Mouse (Mus musculus) MEL (cell line): ENCODE measurements around the gene Onecut3. TPM values are rescaled to one million over a fixed set of nuclear protein-coding genes. Genes with fewer than 3 reads are reported as not detected.

ENCODE experiments used
- DNase-seq: peaks from one replicate; pipeline ENCODE4 v3.0.0; 2011; ENCODE audit warnings: low read depth, low spot score
- H3K27ac ChIP-seq: 2 replicates; pipeline ENCODE4 v1.5.1; 2012; ENCODE audit warnings: low read depth, mild to moderate bottlenecking, control low read depth, low read length, moderate library complexity; ENCODE audit not compliant: control insufficient read depth
- H3K27me3 ChIP-seq, 2 experiments: fragments of 150-350 bp in 1 of 2; sonication (generic) in 1 of 2; 2 replicates each; pipeline ENCODE4 v1.6.1; 2012; ENCODE audit warnings: low read length in 2 of 2, mild to moderate bottlenecking in 2 of 2, improper control_type of control experiment in 1 of 2, moderate library complexity in 1 of 2; ENCODE audit not compliant: insufficient read depth in 2 of 2, control insufficient read depth in 1 of 2
- H3K36me3 ChIP-seq, 2 experiments: 2 replicates each; pipeline ENCODE4 v1.6.1; 2012 to 2014; ENCODE audit warnings: low read length in 2 of 2, improper control_type of control experiment in 1 of 2, inconsistent platforms in 1 of 2, mild to moderate bottlenecking in 1 of 2; ENCODE audit not compliant: insufficient read depth in 2 of 2, control insufficient read depth in 1 of 2
- H3K4me1 ChIP-seq, 2 experiments: fragments of 150-350 bp in 1 of 2; sonication (generic) in 1 of 2; 2 replicates each; pipeline ENCODE4 v1.6.1; 2012; ENCODE audit warnings: low read length in 2 of 2, improper control_type of control experiment in 1 of 2, mild to moderate bottlenecking in 1 of 2; ENCODE audit not compliant: insufficient read depth in 2 of 2, control insufficient read depth in 1 of 2
- H3K4me3 ChIP-seq, 2 experiments: fragments of 150-350 bp in 1 of 2; sonication (generic) in 1 of 2; 2 replicates each; pipeline ENCODE4 v1.5.1; 2012; ENCODE audit warnings: low read depth in 2 of 2, low read length in 2 of 2, mild to moderate bottlenecking in 2 of 2, moderate library complexity in 2 of 2, control low read depth in 1 of 2, improper control_type of control experiment in 1 of 2; ENCODE audit not compliant: control insufficient read depth in 1 of 2, insufficient read depth in 1 of 2
- H3K79me2 ChIP-seq: 2 replicates; pipeline ENCODE4 v1.6.1; 2012; ENCODE audit warnings: mild to moderate bottlenecking, low read length, moderate library complexity; ENCODE audit not compliant: control insufficient read depth, poor library complexity, insufficient read depth
- H3K9ac ChIP-seq: 2 replicates; pipeline ENCODE4 v1.6.1; 2012; ENCODE audit warnings: low read depth, mild to moderate bottlenecking, control low read depth, low read length, moderate library complexity; ENCODE audit not compliant: control insufficient read depth, poor library complexity, severe bottlenecking
- H3K9me3 ChIP-seq: fragments of 150-350 bp; sonication (generic); replicated peaks from 2 replicates; pipeline ENCODE4 v1.6.1; 2012; ENCODE audit warnings: mild to moderate bottlenecking, low read length, improper control_type of control experiment, moderate library complexity; ENCODE audit not compliant: insufficient read depth
- BHLHE40 ChIP-seq: IDR thresholded peaks from 2 replicates; pipeline ENCODE4 v1.6.1; 2012; ENCODE audit warnings: low read depth, mild to moderate bottlenecking, inconsistent platforms, low read length, improper control_type of control experiment, borderline replicate concordance
- CHD1 ChIP-seq: IDR thresholded peaks from 2 replicates; pipeline ENCODE4 v1.6.1; 2012; ENCODE audit warnings: low read depth, mild to moderate bottlenecking, inconsistent platforms, low read length, improper control_type of control experiment
- CHD2 ChIP-seq: IDR thresholded peaks from 2 replicates; pipeline ENCODE4 v1.6.1; 2011; ENCODE audit warnings: low read length, improper control_type of control experiment
- E2F4 ChIP-seq: IDR thresholded peaks from 2 replicates; pipeline ENCODE4 v1.6.1; 2011; ENCODE audit warnings: low read depth, low read length, improper control_type of control experiment, borderline replicate concordance
- ELF1 ChIP-seq: IDR thresholded peaks from 2 replicates; pipeline ENCODE4 v1.6.1; 2014; ENCODE audit warnings: low read depth, mild to moderate bottlenecking, inconsistent platforms, low read length, improper control_type of control experiment, moderate library complexity
- EP300 ChIP-seq, 2 experiments: IDR thresholded peaks; 2 replicates each; pipeline ENCODE4 v1.6.1; 2011; ENCODE audit warnings: improper control_type of control experiment in 2 of 2, low read length in 2 of 2, low read depth in 1 of 2, mild to moderate bottlenecking in 1 of 2
- ETS1 ChIP-seq: IDR thresholded peaks from 2 replicates; pipeline ENCODE4 v1.6.1; 2012; ENCODE audit warnings: low read depth, mild to moderate bottlenecking, inconsistent platforms, low read length, improper control_type of control experiment, moderate library complexity
- GATA1 ChIP-seq: IDR thresholded peaks from 2 replicates; pipeline ENCODE4 v1.6.1; 2011; ENCODE audit warnings: low read depth, low read length, improper control_type of control experiment
- HCFC1 ChIP-seq: IDR thresholded peaks from 2 replicates; pipeline ENCODE4 v1.6.1; 2012; ENCODE audit warnings: low read depth, mild to moderate bottlenecking, inconsistent platforms, low read length, improper control_type of control experiment, moderate library complexity
- JUND ChIP-seq: IDR thresholded peaks from 2 replicates; pipeline ENCODE4 v1.6.1; 2011; ENCODE audit warnings: low read depth, mild to moderate bottlenecking, improper control_type of control experiment, low read length
- KAT2A ChIP-seq: conservative IDR thresholded peaks from 2 replicates; pipeline ENCODE4 v1.6.1; 2012; ENCODE audit warnings: low read depth, low read length, improper control_type of control experiment, inconsistent platforms
- MAX ChIP-seq: IDR thresholded peaks from 2 replicates; pipeline ENCODE4 v1.6.1; 2011; ENCODE audit warnings: low read length, improper control_type of control experiment
- MAZ ChIP-seq: IDR thresholded peaks from 2 replicates; pipeline ENCODE4 v1.6.1; 2012; ENCODE audit warnings: low read depth, mild to moderate bottlenecking, inconsistent platforms, low read length, improper control_type of control experiment
- MXI1 ChIP-seq: IDR thresholded peaks from 2 replicates; pipeline ENCODE4 v1.6.1; 2011; ENCODE audit warnings: mild to moderate bottlenecking, low read depth, low read length, improper control_type of control experiment
- MYC ChIP-seq: IDR thresholded peaks from 2 replicates; pipeline ENCODE4 v1.6.1; 2011; ENCODE audit warnings: low read depth, mild to moderate bottlenecking, low read length, improper control_type of control experiment, moderate library complexity
- NELFE ChIP-seq: IDR thresholded peaks from 2 replicates; pipeline ENCODE4 v1.6.1; 2011; ENCODE audit warnings: low read depth, low read length, improper control_type of control experiment
- NRF1 ChIP-seq: IDR thresholded peaks from 2 replicates; pipeline ENCODE4 v1.6.1; 2014; ENCODE audit warnings: low read depth, mild to moderate bottlenecking, inconsistent platforms, low read length, improper control_type of control experiment, moderate library complexity; ENCODE audit not compliant: poor library complexity, insufficient read depth, severe bottlenecking
- POLR2AphosphoS2 ChIP-seq: IDR thresholded peaks from 2 replicates; pipeline ENCODE4 v1.6.1; 2011; ENCODE audit warnings: low read length, improper control_type of control experiment
- POLR2AphosphoS5 ChIP-seq: IDR thresholded peaks from 2 replicates; pipeline ENCODE4 v1.6.1; 2012; ENCODE audit warnings: low read depth, borderline replicate concordance, mild to moderate bottlenecking, inconsistent platforms, low read length, moderate library complexity, mixed read lengths
- SIN3A ChIP-seq: IDR thresholded peaks from 2 replicates; pipeline ENCODE4 v1.6.1; 2012; ENCODE audit warnings: low read length, improper control_type of control experiment, inconsistent platforms
- SMC3 ChIP-seq: IDR thresholded peaks from 2 replicates; pipeline ENCODE4 v1.6.1; 2011; ENCODE audit warnings: low read depth, low read length, improper control_type of control experiment
- TAL1 ChIP-seq: IDR thresholded peaks from 2 replicates; pipeline ENCODE4 v1.6.1; 2012; ENCODE audit warnings: mild to moderate bottlenecking, inconsistent platforms, low read length, moderate library complexity, mixed read lengths
- TBP ChIP-seq: IDR thresholded peaks from 2 replicates; pipeline ENCODE4 v1.8.0; 2011; ENCODE audit warnings: low read depth, low read length, improper control_type of control experiment
- UBTF ChIP-seq: IDR thresholded peaks from 2 replicates; pipeline ENCODE4 v1.6.1; 2012; ENCODE audit warnings: low read depth, mild to moderate bottlenecking, inconsistent platforms, low read length, improper control_type of control experiment, moderate library complexity, borderline replicate concordance; ENCODE audit not compliant: insufficient read depth
- USF1 ChIP-seq: IDR thresholded peaks from 2 replicates; pipeline ENCODE4 v1.6.1; 2014; ENCODE audit warnings: low read depth, mild to moderate bottlenecking, inconsistent platforms, low read length, improper control_type of control experiment, moderate library complexity
- USF2 ChIP-seq, 2 experiments: IDR thresholded peaks; 2 replicates each; pipeline ENCODE4 v1.6.1; 2011 to 2012; ENCODE audit warnings: improper control_type of control experiment in 2 of 2, low read length in 2 of 2, borderline replicate concordance in 1 of 2, inconsistent platforms in 1 of 2, low read depth in 1 of 2, mild to moderate bottlenecking in 1 of 2; ENCODE audit not compliant: insufficient read depth in 1 of 2
- ZKSCAN1 ChIP-seq: IDR thresholded peaks from 2 replicates; pipeline ENCODE4 v1.6.1; 2012; ENCODE audit warnings: low read depth, mild to moderate bottlenecking, inconsistent platforms, low read length, improper control_type of control experiment, moderate library complexity
- ZMIZ1 ChIP-seq: IDR thresholded peaks from 2 replicates; pipeline ENCODE4 v1.6.1; 2012; ENCODE audit warnings: low read depth, mild to moderate bottlenecking, inconsistent platforms, low read length, improper control_type of control experiment, moderate library complexity
- ZNF384 ChIP-seq: IDR thresholded peaks from 2 replicates; pipeline ENCODE4 v1.6.1; 2012; ENCODE audit warnings: low read depth, mild to moderate bottlenecking, inconsistent platforms, low read length, improper control_type of control experiment
- polyA plus RNA-seq, 2 experiments: library from polyadenylated mRNA; stranded (reverse) in 1 of 2; unstranded in 1 of 2; fragments of >175 nt in 1 of 2; fragments of >200 nt in 1 of 2; gene quantifications; 2 replicates each; pipeline versions ENCODE4 v1.2.1 to v1.2.4; 2012; ENCODE audit warnings: low replicate concordance in 2 of 2, low read depth in 1 of 2; ENCODE audit not compliant: insufficient read length in 2 of 2, insufficient read depth in 1 of 2, missing spikeins in 1 of 2
- total RNA-seq: library from RNA; depleted of rRNA; stranded (reverse); fragments of 300-350 nt; gene quantifications from 2 replicates; pipeline ENCODE4 v1.2.3, GENCODE M21; 2012; rRNA removed

Gene Onecut3
- total RNA-seq (not detected in 2 replicates), polyA plus RNA-seq (not detected)

GRCm38 (mm10) chr10:80494732-80495131 is at the start of gene Onecut3:
TSS of gene Onecut3 (plus strand) at chr10:80494835.
- peaks cover 1 to 2% of the 10 kb centered on the region in 2 experiments; a peak in 2 of 4 replicates for H3K27me3 ChIP-seq
- no peaks in the 10 kb centered on the region for H3K79me2 ChIP-seq
- H3K9me3 ChIP-seq: no peaks in the 10 kb centered on the region
- H3K9ac ChIP-seq: no peak within 1 kb of the TSS
- no peak for DNase-seq
- H3K4me3 ChIP-seq: no peak within 1 kb of the TSS
- H3K36me3 ChIP-seq: no peaks in the 10 kb centered on the region
- no peak within 1 kb of the TSS for H3K27ac ChIP-seq
- no peaks in the 10 kb centered on the region for H3K4me1 ChIP-seq
- TF ChIP-seq NELFE (no peak), MAX (no peak), MXI1 (no peak), POLR2AphosphoS2 (no peak), TAL1 (no peak), MYC (no peak), HCFC1 (no peak), KAT2A (no peak), CHD1 (no peak), EP300 (IDR thresholded peaks at IDR 0.05; ENCODE audit: low read depth in 1 of 2, low read length in 2 of 2) (no peak), CHD2 (no peak), NRF1 (no peak), GATA1 (no peak), ELF1 (no peak)

GRCm38 (mm10) chr10:80445052-80445451 is 49.6 kb upstream of the Onecut3 start:
- TF ChIP-seq USF1 (no peak), USF2 (IDR thresholded peaks at IDR 0.05; ENCODE audit: borderline replicate concordance in 1 of 2, insufficient read depth in 1 of 2, low read depth in 1 of 2, low read length in 2 of 2) (no peak), TBP (no peak), ZMIZ1 (no peak), HCFC1 (no peak), MAZ (no peak), BHLHE40 (no peak), JUND (no peak), E2F4 (no peak), ETS1 (no peak), ZNF384 (no peak), SIN3A (no peak), ZKSCAN1 (no peak), KAT2A (no peak), TAL1 (no peak), SMC3 (no peak), POLR2AphosphoS5 (no peak), UBTF (no peak)
- Histone ChIP-seq H3K4me3 (no peak overlapping the region), H3K27me3 (no peaks in the 10 kb centered on the region), H3K9me3 (no peaks in the 10 kb centered on the region), H3K36me3 (no peaks in the 10 kb centered on the region; a peak in 2 of 4 replicates), H3K9ac (no peak overlapping the region), H3K27ac (no peak overlapping the region), H3K4me1 (peaks cover 6 to 19% of the 10 kb centered on the region in 2 experiments), H3K79me2 (no peaks in the 10 kb centered on the region)
- no peak for DNase-seq
